Mouse (Mus musculus) small intestine, adult 2 months (tissue): ENCODE results near the gene Neurl3.

Experiments used
- CTCF ChIP-seq: fragments of 200-500 bp; IDR thresholded peaks from 2 replicates; pipeline ENCODE4 v1.5.1; 2012; ENCODE audit warnings: low read depth, mild to moderate bottlenecking, control low read depth, inconsistent platforms, low read length, moderate library complexity, mixed read lengths; ENCODE audit not compliant: insufficient replicate concordance, insufficient read length; ENCODE audit errors: extremely low read depth
- POLR2A ChIP-seq: fragments of 200-500 bp; IDR thresholded peaks from 2 replicates; pipeline ENCODE4 v1.6.1; 2012; ENCODE audit warnings: low read depth, mild to moderate bottlenecking, control low read depth, inconsistent platforms, low read length, moderate library complexity

DNA sequence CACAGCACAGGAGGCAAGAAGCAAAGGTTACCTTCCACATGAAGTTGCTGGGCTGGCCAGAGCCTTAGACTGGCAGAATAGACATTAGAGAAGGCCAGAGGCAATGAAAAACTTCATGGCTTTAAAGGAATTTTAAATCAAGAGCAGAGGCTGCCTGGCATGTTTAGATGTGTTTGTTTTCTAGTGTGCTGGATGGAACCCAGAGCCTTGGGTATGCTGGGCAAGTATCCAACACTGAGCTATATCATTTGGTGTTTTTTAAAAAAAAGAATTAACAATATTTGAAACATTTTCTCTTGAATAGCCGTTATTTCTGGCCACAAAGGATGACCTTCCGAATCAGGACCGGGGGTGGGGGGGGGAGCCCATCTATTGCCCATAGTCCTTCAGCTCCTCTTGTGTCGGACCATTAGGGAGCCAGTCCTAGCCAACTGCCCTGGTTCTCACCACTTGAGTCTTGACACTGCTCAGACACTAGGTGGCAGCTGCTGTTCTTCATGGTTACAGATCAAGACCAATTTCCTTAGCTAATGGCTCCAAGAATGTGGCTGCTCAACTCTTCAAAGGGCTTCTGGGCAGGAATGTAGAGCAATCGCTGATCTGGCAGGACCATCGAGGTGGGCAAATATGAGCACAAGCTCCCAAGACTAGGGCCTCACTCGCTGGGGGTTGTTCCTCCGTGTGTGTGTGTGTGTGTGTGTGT lies 49.4 kb upstream of the Neurl3 start:
- TF ChIP-seq CTCF (peak; percentile 56; the same call in 1 of the 2 replicates), POLR2A (no peak)
